Mouse (Mus musculus) liver, embryonic 14.5 days (tissue): ENCODE data around the gene Zranb3.

Source experiments
- CTCF ChIP-seq: IDR thresholded peaks from 2 replicates; pipeline ENCODE4 v1.5.1; 2016; ENCODE audit warnings: antibody characterized with exemption, low read depth, control low read depth
- EP300 ChIP-seq: IDR thresholded peaks from 2 replicates; pipeline ENCODE4 v1.6.1; 2016; ENCODE audit warnings: antibody characterized with exemption, low read depth

DNA sequence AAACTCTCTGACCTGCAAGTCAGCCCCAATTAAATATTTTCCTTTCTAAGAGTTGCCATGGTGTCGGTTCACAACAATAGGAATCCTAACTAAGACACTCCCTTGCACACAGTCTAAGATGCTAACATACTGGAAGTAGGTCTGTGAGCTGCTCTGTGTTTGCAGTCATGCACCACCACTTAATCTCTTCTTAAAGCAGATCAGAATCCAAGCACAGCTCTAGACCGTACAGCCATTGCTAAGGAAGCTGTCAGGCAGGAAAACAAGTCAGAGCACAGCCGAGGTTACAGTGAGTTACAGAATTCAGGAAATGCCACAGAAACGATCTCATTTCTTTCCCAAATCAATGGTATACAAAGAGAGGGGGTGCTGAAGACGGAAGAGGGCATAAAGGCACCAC is 144.0 kb downstream of the Zranb3 start:
- TF ChIP-seq CTCF (no peak), EP300 (no peak)
